Mouse (Mus musculus) myocyte (in vitro differentiated cells): ENCODE results near the gene Rnaseh2b.

Experiments
- E2F4 ChIP-seq: IDR thresholded peaks from one replicate; pipeline ENCODE4 v1.6.1; 2011; ENCODE audit warnings: mild to moderate bottlenecking, control low read depth, moderate library complexity; ENCODE audit not compliant: insufficient read depth
- MAX ChIP-seq: IDR thresholded peaks from one replicate; pipeline ENCODE4 v1.6.1; 2011; ENCODE audit warnings: low read depth, mild to moderate bottlenecking, control low read depth
- MYOD1 ChIP-seq, 3 experiments: IDR thresholded peaks; one replicate each; pipeline ENCODE4 v1.6.1; 2011; ENCODE audit warnings: control low read depth in 2 of 3, low read depth in 2 of 3, mild to moderate bottlenecking in 2 of 3, moderate library complexity in 1 of 3; ENCODE audit not compliant: insufficient read length in 2 of 3, control insufficient read depth in 1 of 3
- POLR2A ChIP-seq: IDR thresholded peaks from one replicate; pipeline ENCODE4 v1.6.1; 2011; ENCODE audit warnings: low read depth, mild to moderate bottlenecking, control low read depth, moderate library complexity; ENCODE audit not compliant: insufficient read length
- POLR2AphosphoS2 ChIP-seq: IDR thresholded peaks from one replicate; pipeline ENCODE4 v1.6.1; 2011; ENCODE audit warnings: low read depth, control low read depth; ENCODE audit not compliant: insufficient read length
- REST ChIP-seq: IDR thresholded peaks from one replicate; pipeline ENCODE4 v1.6.1; 2011; ENCODE audit warnings: mild to moderate bottlenecking, control low read depth, moderate library complexity; ENCODE audit not compliant: insufficient read depth, insufficient read length
- SRF ChIP-seq: IDR thresholded peaks from one replicate; pipeline ENCODE4 v1.6.1; 2011; ENCODE audit warnings: low read depth; ENCODE audit not compliant: control insufficient read depth, insufficient read length
- TCF12 ChIP-seq: IDR thresholded peaks from one replicate; pipeline ENCODE4 v1.6.1; 2011; ENCODE audit warnings: mild to moderate bottlenecking, control low read depth; ENCODE audit not compliant: poor library complexity, insufficient read depth, severe bottlenecking
- TCF3 ChIP-seq: IDR thresholded peaks from one replicate; pipeline ENCODE4 v1.6.1; 2011; ENCODE audit warnings: low read depth, control low read depth; ENCODE audit not compliant: insufficient read length
- USF1 ChIP-seq: IDR thresholded peaks from one replicate; pipeline ENCODE4 v1.6.1; 2011; ENCODE audit warnings: low read depth, mild to moderate bottlenecking, control low read depth, moderate library complexity

- TF ChIP-seq POLR2A (no peak), E2F4 (no peak), REST (no peak), MAX (no peak), USF1 (no peak), TCF12 (no peak), TCF3 (no peak), POLR2AphosphoS2 (no peak), SRF (no peak), MYOD1 (IDR thresholded peaks at IDR 0.05; ENCODE audit: control insufficient read depth in 1 of 3, insufficient read length in 2 of 3, low read depth in 2 of 3) (no peak)
Measured at GRCm38 (mm10) chr14:62383786-62384299, 91.5 kb downstream of the Rnaseh2b start.
